ENCODE assay signal across 10 mouse cellular contexts in genomic region chr9:54097091-54097490, GRCm38 (mm10).
"Had no signal": no experiment of that assay in that cellular context is flagged by ENCODE, and none has a peak within 500 bp of the region (broad histone marks: within the 10 kb centered on the region; RNA-seq: fewer than 3 reads in every experiment).

No protein-coding gene starts in this region.

- DNase-seq: kidney, adult 11 months; kidney, adult 8-10 months; kidney, postnatal 10 days; kidney, postnatal 36 days; liver, postnatal 0 days; lung, embryonic 14.5 days; right cerebral cortex, postnatal 14 days; spleen, adult 18-20 months; thymus, adult 18-20 months; thymus, postnatal 36 days had no signal
